Mouse (Mus musculus): ENCODE results near the gene Fam196b. TPM values are rescaled to one million over a fixed set of nuclear protein-coding genes. Genes with fewer than 3 reads are reported as not detected.

Gene Fam196b
- polyA plus RNA-seq, 1 experiment from 2014 or later, result not detected

GRCm38 (mm10) chr11:34468571-34468970 lies 153.9 kb downstream of the Fam196b start:
- Histone ChIP-seq H3K4me3 (ENCODE audit: inconsistent target) (no peak overlapping the region), H3K36me3 (ENCODE audit: inconsistent target) (peaks cover 35% of the 10 kb centered on the region), H3K79me2 (ENCODE audit: inconsistent target) (no peaks in the 10 kb centered on the region; the same call in 1 of the 2 replicates), H3K27ac (no peak overlapping the region)
- 90% methylated on average over 3 of the region's 3 CpGs for WGBS (ENCODE audit: missing documents)

GRCm38 (mm10) chr11:34469792-34470191 lies 155.2 kb downstream of the Fam196b start:
- Histone ChIP-seq H3K4me3 (ENCODE audit: inconsistent target) (no peak overlapping the region), H3K27ac (no peak overlapping the region), H3K36me3 (ENCODE audit: inconsistent target) (peaks cover 23% of the 10 kb centered on the region; the same call in 1 of the 2 replicates), H3K79me2 (ENCODE audit: inconsistent target) (no peaks in the 10 kb centered on the region; the same call in 1 of the 2 replicates)
- WGBS (ENCODE audit: missing documents), result 100% methylated on average over 2 of the region's 2 CpGs

Other genes with a start within 250 kb of the Fam196b start
- not detected in 3 replicates for gene 4930469K13Rik, start 216.3 kb upstream of the Fam196b start, polyA plus RNA-seq (2018)
- not detected in 3 replicates for gene Foxi1, start 106.7 kb upstream of the Fam196b start, polyA plus RNA-seq (2018)